Mouse (Mus musculus) testis, postnatal 10 days (tissue): ENCODE measurements around the gene Epc2.
A peak's percentile ranks its signal among the peaks of the same experiment; 100 is the strongest.

ENCODE experiments used
- DNase-seq: peaks from one replicate; pipeline ENCODE4 v3.0.0; 2021; ENCODE audit warnings: low spot score

Epc2 gene

GRCm38 (mm10) chr2:49450931-49451636, at the start of gene Epc2:
TSS of gene Epc2 (plus strand) at chr2:49451486.
- peak; percentile 90 for DNase-seq

DNA sequence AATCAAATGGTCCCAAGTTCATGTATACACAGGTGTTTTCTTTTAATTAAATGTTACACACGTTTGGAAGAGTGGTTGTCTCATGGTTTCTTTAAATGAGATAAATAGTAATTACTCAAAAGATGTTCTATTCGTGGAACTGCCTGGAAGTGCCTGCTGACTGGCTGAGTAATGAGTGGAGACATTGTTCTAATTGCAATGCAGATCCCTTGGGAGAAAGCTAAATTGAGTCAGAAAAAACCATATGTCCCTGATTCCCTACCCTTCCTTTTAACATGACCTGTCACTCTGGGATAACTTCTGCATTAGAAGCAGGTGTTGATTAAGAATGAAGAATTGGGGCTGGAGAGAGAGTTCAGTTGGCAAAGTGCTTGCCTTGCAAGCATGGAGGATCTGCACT, 45.3 kb upstream of the Epc2 start:
- DNase-seq = no peak

DNA sequence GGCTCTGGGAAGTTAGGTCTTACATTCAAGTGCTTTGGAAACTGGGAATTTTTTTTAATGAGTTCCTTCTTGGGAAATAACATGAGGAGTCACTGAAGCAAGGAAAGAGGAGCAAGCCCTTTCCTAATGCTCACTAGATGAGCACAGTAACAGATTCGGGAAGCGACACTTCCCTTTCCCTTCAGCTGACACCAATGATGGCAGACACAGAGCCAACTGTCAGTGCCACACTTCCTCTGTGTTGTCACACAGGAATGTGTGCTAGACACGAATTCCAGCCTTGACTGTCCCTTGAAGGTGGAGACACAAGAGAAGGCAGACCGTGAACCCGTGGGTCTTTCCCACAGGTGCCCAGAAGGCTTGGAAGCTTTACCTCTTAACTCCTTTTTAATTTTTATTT, 39.6 kb upstream of the Epc2 start:
- no peak for DNase-seq

GRCm38 (mm10) chr2:49412576-49412975, 38.7 kb upstream of the Epc2 start:
- no peak for DNase-seq

DNA sequence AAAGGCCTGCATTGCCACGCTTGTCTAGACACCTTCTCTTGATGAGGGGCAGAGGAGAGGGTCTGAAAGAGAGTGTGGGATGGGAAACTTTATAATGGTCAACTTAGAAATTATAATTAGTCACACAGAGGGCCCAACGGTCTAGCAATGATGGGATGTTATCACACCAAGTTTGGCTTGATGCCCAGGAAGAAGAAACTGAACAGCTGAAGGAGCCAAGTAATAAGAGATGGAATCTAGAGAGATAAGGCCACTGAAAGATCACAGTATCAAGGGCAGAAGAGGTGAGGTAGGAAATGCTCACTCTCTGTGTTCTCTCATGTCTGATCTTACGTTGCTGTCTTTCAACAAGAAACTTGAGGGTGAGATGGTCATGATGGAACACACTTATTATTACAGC, 35.4 kb upstream of the Epc2 start:
- DNase-seq = no peak

DNA sequence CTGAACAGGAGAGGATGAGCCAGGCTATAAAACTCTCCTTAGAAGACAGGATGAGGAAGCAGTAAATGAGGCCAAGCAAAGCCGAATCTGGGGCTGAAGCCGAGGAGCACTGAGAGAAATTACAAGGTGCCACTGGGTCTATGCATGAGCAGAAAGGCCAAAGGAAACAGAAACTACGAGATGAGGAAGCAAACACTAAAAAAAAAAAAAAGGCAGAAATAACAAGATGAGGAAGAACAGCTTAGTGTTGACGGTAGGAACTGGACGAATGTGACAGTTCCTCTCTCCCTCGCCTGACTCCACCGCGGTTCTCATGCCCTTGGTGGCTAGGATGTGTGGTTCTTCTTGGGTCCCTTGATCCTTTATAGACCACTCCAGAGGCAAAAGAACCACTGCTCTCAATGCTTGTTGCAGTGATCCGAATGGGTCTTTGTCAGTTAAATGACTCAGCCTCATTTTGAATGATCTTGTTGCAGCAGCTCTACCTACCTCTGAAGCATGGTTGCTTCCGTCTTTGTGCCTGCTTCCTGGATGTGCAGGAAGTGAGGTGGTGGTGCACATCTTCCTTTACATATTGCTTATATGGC, 34.2 kb upstream of the Epc2 start:
- DNase-seq = no peak

- DNase-seq = no peak
Observed at GRCm38 (mm10) chr2:49420396-49420795, 30.9 kb upstream of the Epc2 start.

- no peak for DNase-seq
Observed at GRCm38 (mm10) chr2:49423857-49424256, 27.4 kb upstream of the Epc2 start.

DNA sequence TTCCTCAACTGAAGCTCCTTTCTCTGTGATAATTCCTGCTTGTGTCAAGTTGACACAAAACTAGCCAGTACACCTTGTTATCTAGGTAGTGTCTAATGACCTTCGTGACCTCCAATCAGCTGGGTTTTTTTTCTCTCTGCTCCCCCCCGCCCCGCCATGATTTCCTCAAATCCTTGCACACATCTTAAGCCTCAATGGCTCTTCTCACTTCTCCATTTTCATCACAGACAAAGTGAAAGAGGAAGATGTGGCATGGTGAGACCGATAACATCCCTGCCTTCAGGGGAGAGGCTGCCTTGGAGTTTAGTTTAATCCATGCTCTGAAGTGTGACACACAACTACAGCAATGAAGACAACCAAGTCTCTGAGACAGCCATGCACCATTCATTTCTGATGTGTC, 26.5 kb upstream of the Epc2 start:
- DNase-seq = no peak

DNA sequence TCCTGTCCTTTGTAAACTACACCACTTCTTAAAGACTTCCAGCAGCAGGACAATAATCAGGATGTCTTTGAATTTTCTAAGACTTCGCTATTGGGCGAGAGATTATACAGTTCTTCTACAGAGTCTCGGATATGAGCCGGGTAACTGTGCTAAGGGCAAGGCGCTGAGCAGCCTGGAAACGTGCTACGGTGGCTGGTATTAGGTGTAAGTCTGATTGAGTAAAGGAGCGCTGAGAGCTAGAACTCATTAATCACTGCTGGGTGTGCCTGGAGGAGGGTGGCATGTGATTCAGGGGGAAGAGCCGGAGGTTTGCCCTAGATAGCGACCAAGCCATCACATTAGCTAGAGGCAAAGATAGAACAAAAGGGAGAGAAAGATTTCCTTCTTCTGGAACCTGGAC, 25.1 kb upstream of the Epc2 start:
- no peak for DNase-seq

- no peak for DNase-seq
Observed at GRCm38 (mm10) chr2:49431015-49431414, 20.3 kb upstream of the Epc2 start.

GRCm38 (mm10) chr2:49433211-49433610, 18.1 kb upstream of the Epc2 start:
- DNase-seq = no peak

DNA sequence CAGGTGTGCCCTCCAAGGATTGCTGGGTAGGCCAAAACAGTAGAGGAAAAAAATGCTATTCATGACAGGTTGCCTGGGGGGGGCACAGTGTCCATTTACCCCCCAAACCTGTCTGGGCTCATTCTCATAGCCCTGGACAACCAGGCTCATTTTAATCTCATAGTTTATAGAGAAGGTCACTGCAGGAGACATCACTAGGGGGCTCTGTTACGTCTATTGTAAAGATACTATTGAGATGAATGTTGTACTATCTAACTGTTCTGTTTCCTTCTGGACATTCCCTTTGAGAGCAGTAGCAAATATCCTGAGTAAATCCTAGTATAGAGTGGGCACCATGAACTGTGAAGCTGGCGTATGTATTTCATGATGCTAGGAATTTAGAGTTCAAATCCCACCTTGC, 5.0 kb upstream of the Epc2 start:
- DNase-seq = no peak

DNA sequence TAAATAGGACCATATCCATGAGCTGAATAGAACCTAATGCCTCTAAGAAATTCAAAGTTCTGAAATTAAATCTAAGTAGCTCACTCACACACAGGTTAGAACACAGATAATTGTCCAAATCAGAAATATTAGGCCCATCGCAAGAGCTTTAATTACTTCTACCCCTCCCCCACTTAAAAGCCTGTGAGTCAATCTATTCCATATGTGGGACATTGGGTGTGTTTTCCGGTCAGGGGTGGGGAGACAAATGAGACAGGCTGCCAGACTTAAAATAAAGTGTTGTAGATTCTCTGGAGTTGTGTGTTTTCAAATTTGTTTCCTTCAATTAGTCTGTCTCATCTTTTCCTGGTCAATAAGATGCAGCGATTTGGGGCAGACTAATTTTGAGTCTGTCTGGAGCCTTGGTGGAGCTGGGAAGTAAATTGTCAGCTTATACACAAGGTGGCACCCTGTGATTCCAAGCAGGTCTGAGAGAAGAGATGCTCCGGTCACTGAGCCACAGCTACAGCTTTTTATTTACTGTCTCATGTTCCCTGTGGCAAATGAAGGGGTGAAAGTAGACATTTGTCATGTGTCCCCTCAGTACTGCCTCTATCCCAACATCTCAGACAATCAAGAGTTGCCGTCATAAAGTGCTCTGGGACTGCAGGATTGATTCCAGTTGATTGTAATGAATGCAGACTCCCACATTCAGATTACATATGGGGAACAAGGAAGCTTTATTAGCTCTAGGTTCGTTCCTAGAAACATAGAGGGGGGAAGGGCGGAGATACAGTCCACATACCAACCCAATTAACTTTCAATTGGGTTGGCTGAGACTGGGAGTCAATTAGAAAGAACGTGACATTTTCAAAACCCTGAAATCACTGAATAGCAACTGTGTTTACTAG, 3.5 kb upstream of the Epc2 start:
- DNase-seq = no peak

DNA sequence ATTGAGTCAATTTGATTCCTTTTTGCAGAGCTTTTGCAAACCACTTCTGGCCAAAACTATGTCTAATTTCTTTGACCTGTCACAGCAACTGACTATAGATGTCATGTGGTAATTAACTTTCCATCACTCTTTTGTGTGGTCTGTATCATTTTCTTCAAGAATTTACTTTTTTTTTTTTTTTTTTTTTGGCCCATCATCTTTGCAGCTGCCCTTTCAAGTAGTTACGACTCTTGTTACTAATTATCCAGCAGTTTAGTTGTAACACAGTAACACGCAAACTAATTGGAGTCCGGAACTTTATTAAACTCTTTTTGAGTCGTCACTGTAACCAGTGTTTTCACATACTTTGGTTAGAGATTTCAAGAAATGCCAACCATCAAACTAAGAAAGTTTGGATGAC, 819 bp upstream of the Epc2 start:
- DNase-seq = no peak

DNA sequence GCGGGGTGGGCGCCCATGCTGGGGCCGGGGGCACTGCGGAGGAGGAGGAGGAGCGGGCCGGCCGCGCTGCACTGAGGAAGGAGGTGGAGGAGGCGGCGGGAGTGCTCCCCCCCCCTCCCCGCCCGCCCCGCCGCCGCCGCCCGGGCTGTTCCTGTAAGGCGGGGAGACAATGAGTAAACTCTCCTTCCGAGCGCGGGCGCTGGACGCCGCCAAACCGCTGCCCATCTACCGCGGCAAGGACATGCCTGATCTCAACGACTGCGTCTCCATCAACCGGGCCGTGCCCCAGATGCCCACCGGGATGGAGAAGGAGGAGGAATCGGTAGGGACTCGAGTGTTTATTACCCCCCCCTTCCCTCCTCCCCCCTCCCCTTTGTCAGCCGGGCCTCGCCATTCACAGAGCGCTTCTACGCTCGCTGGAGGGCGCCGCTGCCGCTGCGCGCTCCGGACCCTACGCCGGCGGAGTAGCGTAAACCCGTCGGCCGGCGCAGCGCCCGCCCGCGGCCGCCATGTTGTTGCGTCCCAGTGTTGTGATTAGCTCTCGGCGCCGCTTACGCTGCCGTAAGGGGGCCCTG, 438 bp downstream of the Epc2 start:
- peak; percentile 93 for DNase-seq

- peak; percentile 59 for DNase-seq
Observed at GRCm38 (mm10) chr2:49452451-49453081, 1.3 kb downstream of the Epc2 start.

DNA sequence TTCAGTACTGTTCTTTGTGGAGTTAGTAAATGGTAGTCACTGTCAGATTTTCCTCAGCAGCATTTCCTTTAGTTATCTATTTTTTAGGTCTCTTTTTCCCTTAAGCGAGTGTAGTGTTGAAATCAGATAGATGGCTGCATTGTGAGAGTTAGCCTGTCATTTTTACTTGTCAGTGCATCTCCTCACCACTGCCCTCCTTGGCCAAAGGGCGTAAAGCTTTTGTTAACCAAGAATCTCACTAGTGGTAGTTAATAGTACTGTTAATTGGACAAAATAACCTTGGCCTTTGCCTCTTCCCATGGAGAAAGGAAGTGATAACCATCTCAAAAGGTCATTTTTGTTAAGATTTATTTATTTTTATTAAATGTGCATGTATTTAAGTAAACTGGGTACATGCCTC, 6.5 kb downstream of the Epc2 start:
- no peak for DNase-seq

DNA sequence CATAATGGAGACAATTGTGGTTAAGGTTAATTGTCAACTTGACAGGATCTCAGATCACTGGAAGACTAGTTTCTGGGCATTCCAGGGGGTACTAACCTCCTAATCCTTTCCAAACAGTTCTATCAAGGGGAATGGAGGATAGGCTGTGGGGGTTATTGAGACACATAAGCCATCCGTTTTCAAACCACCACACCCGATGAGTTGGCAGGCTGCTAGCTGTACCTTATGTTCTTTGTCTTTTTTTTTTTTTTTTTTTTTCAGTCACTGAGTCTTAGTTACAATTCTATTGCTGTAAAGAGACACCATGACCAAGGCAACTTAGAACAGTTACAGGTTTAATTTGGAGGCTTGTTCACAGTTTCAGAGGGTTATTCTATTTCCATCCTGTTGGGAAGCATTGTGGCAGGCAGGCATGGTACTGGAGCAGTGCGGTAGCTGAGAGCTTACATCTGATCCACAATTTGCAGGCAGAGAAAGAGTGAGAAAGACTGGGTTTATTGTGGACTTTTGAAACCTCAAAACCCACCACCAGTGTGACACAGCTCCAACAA, 14.5 kb downstream of the Epc2 start:
- no peak for DNase-seq

DNA sequence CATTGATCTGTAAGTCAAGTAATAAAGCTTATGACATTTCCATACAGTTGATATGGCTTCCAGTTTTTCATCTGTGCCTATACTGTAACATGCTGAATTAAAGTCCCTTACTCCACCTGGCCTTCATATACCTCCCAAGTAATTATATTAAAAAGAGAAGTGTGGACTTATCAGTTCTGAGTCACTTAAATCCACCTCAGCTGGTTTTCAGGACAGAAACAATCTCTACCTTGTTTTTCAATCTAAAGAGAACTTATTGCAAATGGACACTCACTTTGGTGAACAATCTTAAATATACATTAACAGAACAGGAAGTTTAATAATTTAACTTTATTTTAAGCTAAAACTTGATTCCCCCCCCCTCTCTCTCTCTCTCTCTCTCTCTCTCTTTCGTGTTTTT, 15.8 kb downstream of the Epc2 start:
- DNase-seq = no peak

DNA sequence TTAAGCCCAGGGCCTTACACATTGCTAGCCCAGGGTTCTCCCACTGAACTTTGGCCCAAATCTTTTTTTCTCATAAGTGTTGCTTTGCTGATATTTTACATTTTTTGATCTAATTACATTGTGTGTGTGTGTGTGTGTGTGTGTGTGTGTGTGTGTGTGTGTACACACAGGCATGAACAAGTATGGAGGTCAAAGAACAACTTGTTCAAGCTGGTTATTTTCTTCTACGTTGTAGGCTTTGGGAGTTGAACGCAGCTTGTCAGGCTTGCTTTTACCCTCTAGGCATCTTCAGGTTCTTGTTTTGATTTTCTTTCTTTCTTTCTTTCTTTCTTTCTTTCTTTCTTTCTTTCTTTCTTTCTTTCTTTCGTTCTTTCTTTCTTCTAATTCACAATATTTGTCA, 19.9 kb downstream of the Epc2 start:
- no peak for DNase-seq
